Mouse (Mus musculus) bone marrow, adult 2 months (tissue): ENCODE data around the gene Mbd3l2.

Experiments
- CTCF ChIP-seq: fragments of 200-500 bp; IDR thresholded peaks from 2 replicates; pipeline ENCODE4 v1.5.1; 2011; ENCODE audit warnings: low read length, control low read depth; ENCODE audit not compliant: control insufficient read depth, insufficient read depth
- POLR2A ChIP-seq: fragments of 200-500 bp; IDR thresholded peaks from 2 replicates; pipeline ENCODE4 v1.6.1; 2011; ENCODE audit warnings: low read depth, mild to moderate bottlenecking, control low read depth, low read length, borderline replicate concordance; ENCODE audit not compliant: control insufficient read depth

DNA sequence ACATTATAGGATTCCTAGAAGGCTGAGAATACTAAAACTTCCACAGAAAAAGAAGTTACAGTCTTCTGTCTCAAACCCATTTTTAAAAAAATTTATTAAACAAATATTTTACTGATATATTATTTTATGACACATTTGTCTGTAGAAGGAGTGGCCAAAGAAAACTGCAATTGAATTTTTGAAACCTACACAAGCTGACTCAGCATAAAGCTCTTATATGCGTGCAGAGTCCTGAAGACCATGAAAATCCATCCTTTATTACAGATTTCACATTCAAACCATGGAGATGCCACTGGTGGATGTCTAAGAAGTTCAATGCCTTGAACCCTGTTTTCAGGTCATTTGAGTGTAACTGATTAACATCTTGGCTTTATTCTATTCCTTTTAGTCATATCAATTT lies 30.8 kb upstream of the Mbd3l2 start:
- TF ChIP-seq POLR2A (no peak), CTCF (no peak)
